Mouse (Mus musculus): ENCODE data around the gene Dync2li1. TPM values are rescaled to one million over a fixed set of nuclear protein-coding genes. Genes with fewer than 3 reads are reported as not detected.

Dync2li1 gene
- polyA plus RNA-seq (2015; fragmentation: Nextera tagmentation; extraction: Ambion mirVana) = 26.8 and 29.1 TPM in 2 replicates

- WGBS = 2% methylated on average over 25 of the region's 25 CpGs
- Histone ChIP-seq H3K36me3 (no peaks in the 10 kb centered on the region), H3K9ac (0 out of 2 replicates have a peak within 1 kb of the TSS, but pooled peaks have one; percentile 37), H3K4me2 (peak within 1 kb of the TSS; percentile 76), H3K27ac (peak within 1 kb of the TSS; percentile 80), H3K27me3 (no peaks in the 10 kb centered on the region), H3K4me3 (peak within 1 kb of the TSS; percentile 66), H3K4me1 (peaks cover 17% of the 10 kb centered on the region), H3K9me3 (no peaks in the 10 kb centered on the region)
- peak; percentile 92 for ATAC-seq (ENCODE audit: insufficient number of reproducible peaks, low FRiP score, low TSS enrichment, low read depth)
Observed at GRCm38 (mm10) chr17:84626276-84626856, at the start of gene Dync2li1. TSS of gene Dync2li1 (plus strand) at chr17:84626496.

GRCm38 (mm10) chr17:84576621-84577293 lies 49.5 kb upstream of the Dync2li1 start:
- Histone ChIP-seq H3K4me1 (peaks cover 19% of the 10 kb centered on the region), H3K4me2 (no peak overlapping the region), H3K9me3 (no peaks in the 10 kb centered on the region), H3K4me3 (no peak overlapping the region), H3K36me3 (peaks cover 27% of the 10 kb centered on the region), H3K27ac (no peak overlapping the region), H3K9ac (no peak overlapping the region), H3K27me3 (no peaks in the 10 kb centered on the region)
- WGBS = 75% methylated on average over 16 of the region's 16 CpGs
- no peak for ATAC-seq (ENCODE audit: insufficient number of reproducible peaks, low FRiP score, low TSS enrichment, low read depth)

GRCm38 (mm10) chr17:84579249-84579648 lies 47.0 kb upstream of the Dync2li1 start:
- Histone ChIP-seq H3K4me2 (no peak overlapping the region), H3K4me1 (peaks cover 27% of the 10 kb centered on the region), H3K9me3 (no peaks in the 10 kb centered on the region), H3K36me3 (peaks cover 23% of the 10 kb centered on the region), H3K4me3 (no peak overlapping the region), H3K9ac (no peak overlapping the region), H3K27me3 (no peaks in the 10 kb centered on the region), H3K27ac (no peak overlapping the region)
- WGBS = 74% methylated on average over 8 of the region's 8 CpGs
- no peak for ATAC-seq (ENCODE audit: insufficient number of reproducible peaks, low FRiP score, low TSS enrichment, low read depth)

- no peak for ATAC-seq (ENCODE audit: insufficient number of reproducible peaks, low FRiP score, low TSS enrichment, low read depth)
- Histone ChIP-seq H3K4me2 (no peak overlapping the region), H3K27ac (peak overlapping the region; percentile 38), H3K4me3 (no peak overlapping the region), H3K27me3 (no peaks in the 10 kb centered on the region), H3K9me3 (no peaks in the 10 kb centered on the region), H3K36me3 (peaks cover 23% of the 10 kb centered on the region), H3K9ac (no peak overlapping the region), H3K4me1 (peaks cover 27% of the 10 kb centered on the region)
- 71% methylated on average over 10 of the region's 10 CpGs for whole genome bisulfite sequencing
Observed at GRCm38 (mm10) chr17:84579817-84580216, 46.5 kb upstream of the Dync2li1 start.

- H3K27ac ChIP-seq = peak overlapping the region; percentile 50; the same call in 1 of the 2 replicates
- no peak for ATAC-seq (ENCODE audit: insufficient number of reproducible peaks, low FRiP score, low TSS enrichment, low read depth)
- WGBS = 56% methylated on average over 8 of the region's 8 CpGs
Observed at GRCm38 (mm10) chr17:84580821-84581220, 45.5 kb upstream of the Dync2li1 start.

GRCm38 (mm10) chr17:84581740-84582414 lies 44.4 kb upstream of the Dync2li1 start:
- WGBS = 45% methylated on average over 8 of the region's 8 CpGs
- Histone ChIP-seq H3K9ac (no peak overlapping the region), H3K36me3 (peaks cover 16% of the 10 kb centered on the region), H3K4me2 (no peak overlapping the region), H3K27ac (peak overlapping the region; percentile 72), H3K9me3 (no peaks in the 10 kb centered on the region), H3K4me1 (peaks cover 36% of the 10 kb centered on the region), H3K27me3 (no peaks in the 10 kb centered on the region), H3K4me3 (no peak overlapping the region)
- no peak; the same call in 1 of the 2 replicates for ATAC-seq (ENCODE audit: insufficient number of reproducible peaks, low FRiP score, low TSS enrichment, low read depth)

More at GRCm38 (mm10) chr17:84580821-84581220, 45.5 kb upstream of the Dync2li1 start:
- Histone ChIP-seq H3K27me3 (no peaks in the 10 kb centered on the region), H3K9ac (no peak overlapping the region), H3K4me2 (no peak overlapping the region), H3K9me3 (no peaks in the 10 kb centered on the region), H3K36me3 (peaks cover 19% of the 10 kb centered on the region), H3K4me1 (peaks cover 36% of the 10 kb centered on the region), H3K4me3 (no peak overlapping the region)

- H3K36me3 ChIP-seq = peaks cover 3% of the 10 kb centered on the region; the same call in 1 of the 2 replicates
- no peak overlapping the region for H3K4me2 ChIP-seq
- 76% methylated on average over 9 of the region's 9 CpGs for WGBS
- H3K27ac ChIP-seq = no peak overlapping the region
- no peak for ATAC-seq (ENCODE audit: insufficient number of reproducible peaks, low FRiP score, low TSS enrichment, low read depth)
- no peak overlapping the region for H3K9ac ChIP-seq
- no peaks in the 10 kb centered on the region for H3K27me3 ChIP-seq
- no peaks in the 10 kb centered on the region for H3K9me3 ChIP-seq
- H3K4me1 ChIP-seq = peaks cover 36% of the 10 kb centered on the region
- H3K4me3 ChIP-seq = no peak overlapping the region
Observed at GRCm38 (mm10) chr17:84584107-84584506, 42.2 kb upstream of the Dync2li1 start.

GRCm38 (mm10) chr17:84585104-84585503 lies 41.2 kb upstream of the Dync2li1 start:
- Histone ChIP-seq H3K4me1 (peaks cover 29% of the 10 kb centered on the region), H3K27ac (peak overlapping the region; percentile 51), H3K9me3 (no peaks in the 10 kb centered on the region), H3K9ac (no peak overlapping the region), H3K36me3 (peaks cover 13% of the 10 kb centered on the region), H3K4me2 (no peak overlapping the region), H3K27me3 (no peaks in the 10 kb centered on the region), H3K4me3 (no peak overlapping the region)
- ATAC-seq (ENCODE audit: insufficient number of reproducible peaks, low FRiP score, low TSS enrichment, low read depth) = peak; percentile 68
- 43% methylated on average over 8 of the region's 8 CpGs for WGBS

- Histone ChIP-seq H3K4me3 (no peak overlapping the region), H3K9ac (no peak overlapping the region), H3K27me3 (no peaks in the 10 kb centered on the region), H3K27ac (no peak overlapping the region), H3K9me3 (no peaks in the 10 kb centered on the region), H3K4me1 (peaks cover 6% of the 10 kb centered on the region), H3K36me3 (peaks cover 48% of the 10 kb centered on the region), H3K4me2 (no peak overlapping the region)
- no peak for ATAC-seq (ENCODE audit: insufficient number of reproducible peaks, low FRiP score, low TSS enrichment, low read depth)
- 92% methylated on average over 7 of the region's 7 CpGs for WGBS
Observed at GRCm38 (mm10) chr17:84590065-84590464, 36.2 kb upstream of the Dync2li1 start.

GRCm38 (mm10) chr17:84591431-84592150 lies 34.7 kb upstream of the Dync2li1 start:
- WGBS = 91% methylated on average over 16 of the region's 16 CpGs
- ATAC-seq (ENCODE audit: insufficient number of reproducible peaks, low FRiP score, low TSS enrichment, low read depth) = no peak
- Histone ChIP-seq H3K4me2 (no peak overlapping the region), H3K4me3 (no peak overlapping the region), H3K9me3 (no peaks in the 10 kb centered on the region), H3K4me1 (peaks cover 11% of the 10 kb centered on the region), H3K27ac (no peak overlapping the region), H3K36me3 (peaks cover 51% of the 10 kb centered on the region), H3K9ac (no peak overlapping the region), H3K27me3 (no peaks in the 10 kb centered on the region)

GRCm38 (mm10) chr17:84596015-84596441 lies 30.3 kb upstream of the Dync2li1 start:
- Histone ChIP-seq H3K9ac (no peak overlapping the region), H3K4me1 (peaks cover 39% of the 10 kb centered on the region), H3K36me3 (peaks cover 29% of the 10 kb centered on the region), H3K4me2 (0 out of 2 replicates have a peak overlapping the region, but pooled peaks have one; percentile 10), H3K27me3 (no peaks in the 10 kb centered on the region), H3K4me3 (no peak overlapping the region), H3K27ac (peak overlapping the region; percentile 61), H3K9me3 (no peaks in the 10 kb centered on the region)
- WGBS = 16% methylated on average over 10 of the region's 10 CpGs
- no peak for ATAC-seq (ENCODE audit: insufficient number of reproducible peaks, low FRiP score, low TSS enrichment, low read depth)
